ENCODE assay signal across 23 mouse cellular contexts in the genomic region with DNA sequence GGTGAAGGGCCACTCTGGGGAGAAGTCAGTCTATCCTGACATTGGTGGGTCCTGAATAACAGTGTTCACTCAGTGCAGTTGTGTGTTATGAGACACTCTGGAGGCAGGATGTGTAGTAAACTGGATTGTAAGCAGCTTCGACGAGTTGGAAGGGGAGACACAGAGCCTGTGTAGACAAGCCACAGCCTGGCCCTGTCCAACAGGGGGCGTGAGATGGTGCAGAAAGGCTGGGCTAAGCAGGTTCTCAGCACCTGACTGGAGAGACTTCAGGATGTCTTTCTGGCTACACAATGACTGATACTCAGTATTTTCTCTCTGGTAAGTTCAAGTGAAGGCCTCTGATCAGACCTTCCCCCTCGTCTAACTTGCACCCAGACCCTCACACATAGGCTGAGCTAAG. TPM values are rescaled to one million over a fixed set of nuclear protein-coding genes. Genes with fewer than 3 reads are reported as not detected.
DNase-seq lines count a peak whose midpoint lies in the region; ATAC-seq and TF ChIP-seq lines count a peak whose summit lies in the region.
"Had no signal": no experiment of that assay in that cellular context is flagged by ENCODE, and none has a peak within 500 bp of the region (broad histone marks: within the 10 kb centered on the region; RNA-seq: fewer than 3 reads in every experiment).

No protein-coding gene starts in this region.

- no peak overlapping the region for H3K4me3 ChIP-seq in kidney, adult 2 months (ENCODE audit: insufficient read depth, low read depth, low read length)
- no peak overlapping the region for H3K4me3 ChIP-seq in kidney, embryonic 14.5 days (ENCODE audit: low read length)
- H3K4me3 ChIP-seq in lung, embryonic 14.5 days (ENCODE audit: low read depth, low read length), result no peak overlapping the region
- no peak overlapping the region for H3K4me3 ChIP-seq in ES-Bruce4 (ENCODE audit: low read depth, low read length)
- H3K4me3 ChIP-seq in forebrain, postnatal 0 days (ENCODE audit: low read depth, low read length), result no peak overlapping the region
- H3K4me3 ChIP-seq: forebrain, embryonic 13.5 days; heart, embryonic 10.5 days; stomach, embryonic 15.5 days had no signal

- no peaks in the 10 kb centered on the region for H3K36me3 ChIP-seq in kidney, adult 2 months (ENCODE audit: control insufficient read depth, insufficient read depth, low read length)
- H3K36me3 ChIP-seq in kidney, embryonic 14.5 days (ENCODE audit: control insufficient read depth, insufficient read depth, low read length), result no peaks in the 10 kb centered on the region
- no peaks in the 10 kb centered on the region for H3K36me3 ChIP-seq in lung, embryonic 14.5 days (ENCODE audit: insufficient read depth)
- no peaks in the 10 kb centered on the region for H3K36me3 ChIP-seq in ES-Bruce4 (ENCODE audit: control insufficient read depth, insufficient read depth, low read length, poor library complexity, severe bottlenecking)
- no peaks in the 10 kb centered on the region for H3K36me3 ChIP-seq in forebrain, postnatal 0 days (ENCODE audit: insufficient read depth)
- H3K36me3 ChIP-seq: heart, embryonic 10.5 days; stomach, embryonic 15.5 days had no signal

- TF ChIP-seq EP300 in ES-Bruce4 (IDR thresholded peaks at IDR 0.05; ENCODE audit: insufficient read depth, low read depth, low read length), result no peak

- no peaks in the 10 kb centered on the region for H3K4me1 ChIP-seq in kidney, adult 2 months (ENCODE audit: control insufficient read depth, insufficient read depth, low read length)
- peaks cover 7% of the 10 kb centered on the region for H3K4me1 ChIP-seq in kidney, embryonic 14.5 days (ENCODE audit: control insufficient read depth, insufficient read depth, low read length)
- no peaks in the 10 kb centered on the region for H3K4me1 ChIP-seq in lung, embryonic 14.5 days (ENCODE audit: insufficient read depth)
- H3K4me1 ChIP-seq in ES-Bruce4 (ENCODE audit: control insufficient read depth, insufficient read depth, low read length), result no peaks in the 10 kb centered on the region
- H3K4me1 ChIP-seq in forebrain, postnatal 0 days (ENCODE audit: insufficient read depth), result peaks cover 6% of the 10 kb centered on the region
- H3K4me1 ChIP-seq: stomach, embryonic 15.5 days had no signal

- peak; percentile 41; the same call in 1 of the 2 replicates for TF ChIP-seq CTCF in kidney, adult 2 months (conservative IDR thresholded peaks at IDR 0.05; ENCODE audit: insufficient read depth, insufficient read length, low read depth, low read length)
- TF ChIP-seq CTCF in lung, embryonic 14.5 days (IDR thresholded peaks at IDR 0.05; ENCODE audit: low read depth), result peak; percentile 32
- TF ChIP-seq CTCF in ES-Bruce4 (IDR thresholded peaks at IDR 0.05; ENCODE audit: low read depth, low read length), result peak; percentile 70
- TF ChIP-seq CTCF in forebrain, postnatal 0 days (IDR thresholded peaks at IDR 0.05; ENCODE audit: low read depth), result no peak

- no peak overlapping the region for H3K27ac ChIP-seq in kidney, adult 2 months (ENCODE audit: insufficient read depth, low read depth, low read length)
- no peak overlapping the region for H3K27ac ChIP-seq in kidney, embryonic 14.5 days (ENCODE audit: low read depth, low read length)
- H3K27ac ChIP-seq in lung, embryonic 14.5 days (ENCODE audit: low read depth), result no peak overlapping the region
- no peak overlapping the region for H3K27ac ChIP-seq in ES-Bruce4 (ENCODE audit: insufficient read depth, low read length)
- no peak overlapping the region for H3K27ac ChIP-seq in forebrain, postnatal 0 days (ENCODE audit: low read depth, low read length)
- H3K27ac ChIP-seq: forebrain, embryonic 13.5 days; heart, embryonic 10.5 days; stomach, embryonic 15.5 days had no signal

- H3K27me3 ChIP-seq in kidney, adult 2 months (replicated peaks; ENCODE audit: control insufficient read depth, insufficient read depth, low read length), result no peaks in the 10 kb centered on the region
- H3K27me3 ChIP-seq in kidney, embryonic 14.5 days (ENCODE audit: control insufficient read depth, insufficient read depth, low read length), result no peaks in the 10 kb centered on the region
- H3K27me3 ChIP-seq in lung, embryonic 14.5 days (ENCODE audit: insufficient read depth, low read length), result no peaks in the 10 kb centered on the region
- no peaks in the 10 kb centered on the region for H3K27me3 ChIP-seq in ES-Bruce4 (ENCODE audit: control insufficient read depth, insufficient read depth, low read length, poor library complexity, severe bottlenecking)
- no peaks in the 10 kb centered on the region for H3K27me3 ChIP-seq in forebrain, postnatal 0 days (ENCODE audit: insufficient read depth, low read length)
- H3K27me3 ChIP-seq: forebrain, embryonic 13.5 days; stomach, embryonic 15.5 days had no signal

- no peak for TF ChIP-seq POLR2A in kidney, adult 2 months (IDR thresholded peaks at IDR 0.05; ENCODE audit: low read depth, low read length)
- no peak for TF ChIP-seq POLR2A in ES-Bruce4 (IDR thresholded peaks at IDR 0.05; ENCODE audit: insufficient read depth, low read length)

- no peak overlapping the region for H3K9ac ChIP-seq in kidney, embryonic 14.5 days (ENCODE audit: low read depth, low read length)
- no peak overlapping the region for H3K9ac ChIP-seq in lung, embryonic 14.5 days
- no peak overlapping the region for H3K9ac ChIP-seq in ES-Bruce4 (ENCODE audit: low read depth, poor library complexity, severe bottlenecking)
- no peak overlapping the region for H3K9ac ChIP-seq in forebrain, postnatal 0 days
- H3K9ac ChIP-seq: forebrain, embryonic 13.5 days; stomach, embryonic 15.5 days had no signal

- ATAC-seq in kidney, embryonic 14.5 days (ENCODE audit: low FRiP score, low TSS enrichment), result no peak
- ATAC-seq in lung, embryonic 14.5 days (ENCODE audit: insufficient read depth), result no peak
- ATAC-seq in forebrain, postnatal 0 days, result no peak
- ATAC-seq: forebrain, embryonic 13.5 days; hindbrain, embryonic 16.5 days had no signal

- WGBS in kidney, adult 2 months, result 73% methylated on average over 4 of the region's 4 CpGs
- WGBS in kidney, embryonic 14.5 days, result 66% methylated on average over 4 of the region's 4 CpGs
- WGBS in lung, embryonic 14.5 days, result 54% methylated on average over 4 of the region's 4 CpGs
- 67% methylated on average over 4 of the region's 4 CpGs for WGBS in forebrain, postnatal 0 days

- no peaks in the 10 kb centered on the region for H3K9me3 ChIP-seq in kidney, embryonic 14.5 days (ENCODE audit: control insufficient read depth, low read length)
- no peaks in the 10 kb centered on the region for H3K9me3 ChIP-seq in lung, embryonic 14.5 days (ENCODE audit: low read depth, low read length)
- no peaks in the 10 kb centered on the region for H3K9me3 ChIP-seq in ES-Bruce4 (replicated peaks; ENCODE audit: control insufficient read depth, insufficient read depth, low read length, poor library complexity, severe bottlenecking)
- H3K9me3 ChIP-seq in forebrain, postnatal 0 days (ENCODE audit: low read length), result no peaks in the 10 kb centered on the region
- H3K9me3 ChIP-seq: forebrain, embryonic 13.5 days; heart, embryonic 10.5 days; stomach, embryonic 15.5 days had no signal

- no peak overlapping the region for H3K4me2 ChIP-seq in kidney, embryonic 14.5 days (replicated peaks; ENCODE audit: low read depth, low read length)
- no peak overlapping the region for H3K4me2 ChIP-seq in lung, embryonic 14.5 days
- no peak overlapping the region for H3K4me2 ChIP-seq in forebrain, postnatal 0 days (ENCODE audit: low read depth)
- H3K4me2 ChIP-seq: forebrain, embryonic 13.5 days; stomach, embryonic 15.5 days had no signal

- DNase-seq in kidney, adult 2 months, result no peak
- no peak for DNase-seq in lung, embryonic 14.5 days
- no peak for DNase-seq in lung, postnatal 10 days
- DNase-seq in 416B (ENCODE audit: low read depth), result peak; percentile 11
- no peak for DNase-seq in forebrain, postnatal 0 days
- no peak for DNase-seq in heart, adult 18-20 months
- DNase-seq: adrenal gland, adult 8-10 months; cerebellum, adult 8-10 months; embryo, embryonic 11 days; heart, postnatal 14 days; kidney, adult 8-10 months; lung, postnatal 36 days; midbrain, embryonic 14.5 days; right cerebral cortex, adult 18-20 months had no signal

RNA-seq across cellular contexts. Expression of a gene that starts 2.2 kb away (rescaled TPM):
- polyA plus RNA-seq in kidney, adult 2 months (2012; rRNA removed), result 2.5 and 4.3 TPM in 2 replicates
- polyA plus RNA-seq in kidney, embryonic 14.5 days (2014; fragmentation: Nextera tagmentation; extraction: Ambion mirVana), result 4.4 and 5.7 TPM in 2 replicates
- 2.2 and 2.9 TPM in 2 replicates for polyA plus RNA-seq in lung, embryonic 14.5 days (2014; fragmentation: Nextera tagmentation; extraction: Ambion mirVana)
- 27.1 and 27.8 TPM in 2 replicates for polyA plus RNA-seq in ES-Bruce4 (2011; ENCODE audit: insufficient read depth, insufficient read length, low read depth, missing spikeins)
- total RNA-seq in forebrain, postnatal 0 days (2014; rRNA removed), result 12.5 and 20.7 TPM in 2 replicates
- polyA plus RNA-seq in forebrain, postnatal 0 days (2015; fragmentation: Nextera tagmentation; extraction: Ambion mirVana), result 12.5 and 20.0 TPM in 2 replicates
- 1 to 10 TPM; 4.3 to 4.9 TPM for total RNA-seq in heart, adult 18-20 months (2021)

RNA-seq across cellular contexts. Expression of a gene that starts 14.1 kb away (rescaled TPM):
- polyA plus RNA-seq in kidney, adult 2 months (2012; rRNA removed), result 24.5 and 28.1 TPM in 2 replicates
- 18.6 and 22.6 TPM in 2 replicates for polyA plus RNA-seq in kidney, embryonic 14.5 days (2014; fragmentation: Nextera tagmentation; extraction: Ambion mirVana)
- polyA plus RNA-seq in lung, embryonic 14.5 days (2014; fragmentation: Nextera tagmentation; extraction: Ambion mirVana), result 12.3 and 13.9 TPM in 2 replicates
- polyA plus RNA-seq in ES-Bruce4 (2011; ENCODE audit: insufficient read depth, insufficient read length, low read depth, missing spikeins), result 4.4 and 4.6 TPM in 2 replicates
- total RNA-seq in forebrain, postnatal 0 days (2014; rRNA removed), result 32.2 and 38.9 TPM in 2 replicates
- 42.4 and 44.8 TPM in 2 replicates for polyA plus RNA-seq in forebrain, postnatal 0 days (2015; fragmentation: Nextera tagmentation; extraction: Ambion mirVana)
- total RNA-seq in heart, adult 18-20 months (2021), result 10 to 100 TPM; 69.7 to 92.0 TPM

RNA-seq across cellular contexts. Expression of a gene that starts 23.4 kb away (rescaled TPM):
- polyA plus RNA-seq in kidney, adult 2 months (2012; rRNA removed), result 0.41 and 0.63 TPM in 2 replicates
- polyA plus RNA-seq in kidney, embryonic 14.5 days (2014; fragmentation: Nextera tagmentation; extraction: Ambion mirVana), result 0.16 TPM in 1 of 2 replicates, not detected in the other
- polyA plus RNA-seq in lung, embryonic 14.5 days (2014; fragmentation: Nextera tagmentation; extraction: Ambion mirVana), result 0.18 and 0.31 TPM in 2 replicates
- polyA plus RNA-seq in ES-Bruce4 (2011; ENCODE audit: insufficient read depth, insufficient read length, low read depth, missing spikeins), result 24.6 and 31.6 TPM in 2 replicates
- total RNA-seq in forebrain, postnatal 0 days (2014; rRNA removed), result not detected in 2 replicates
- polyA plus RNA-seq in forebrain, postnatal 0 days (2015; fragmentation: Nextera tagmentation; extraction: Ambion mirVana), result not detected in 2 replicates
- total RNA-seq in heart, adult 18-20 months (2021), result not detected
- total RNA-seq: gastrocnemius, adult 18-20 months; heart, postnatal 14 days; layer of hippocampus, adult 8-10 months had no signal
- polyA plus RNA-seq: hindbrain, embryonic 16.5 days; limb, embryonic 14.5 days; midbrain, embryonic 14.5 days had no signal

RNA-seq across cellular contexts. Expression of a gene that starts 40.5 kb away (rescaled TPM):
- 190 and 212 TPM in 2 replicates for polyA plus RNA-seq in kidney, adult 2 months (2012; rRNA removed)
- 76.2 and 79.8 TPM in 2 replicates for polyA plus RNA-seq in kidney, embryonic 14.5 days (2014; fragmentation: Nextera tagmentation; extraction: Ambion mirVana)
- 103 and 116 TPM in 2 replicates for polyA plus RNA-seq in lung, embryonic 14.5 days (2014; fragmentation: Nextera tagmentation; extraction: Ambion mirVana)
- polyA plus RNA-seq in ES-Bruce4 (2011; ENCODE audit: insufficient read depth, insufficient read length, low read depth, missing spikeins), result 74.8 and 77.0 TPM in 2 replicates
- 6.5 TPM in 2 replicates for total RNA-seq in forebrain, postnatal 0 days (2014; rRNA removed)
- polyA plus RNA-seq in forebrain, postnatal 0 days (2015; fragmentation: Nextera tagmentation; extraction: Ambion mirVana), result 11.9 and 12.0 TPM in 2 replicates
- total RNA-seq in heart, adult 18-20 months (2021), result 100 to 1,000 TPM; 204 to 244 TPM

RNA-seq across cellular contexts. Expression of a gene that starts 50.1 kb away (rescaled TPM):
- polyA plus RNA-seq in kidney, adult 2 months (2012; rRNA removed), result 172 and 198 TPM in 2 replicates
- 174 and 223 TPM in 2 replicates for polyA plus RNA-seq in kidney, embryonic 14.5 days (2014; fragmentation: Nextera tagmentation; extraction: Ambion mirVana)
- 142 and 148 TPM in 2 replicates for polyA plus RNA-seq in lung, embryonic 14.5 days (2014; fragmentation: Nextera tagmentation; extraction: Ambion mirVana)
- polyA plus RNA-seq in ES-Bruce4 (2011; ENCODE audit: insufficient read depth, insufficient read length, low read depth, missing spikeins), result 21.3 and 22.2 TPM in 2 replicates
- 141 and 164 TPM in 2 replicates for total RNA-seq in forebrain, postnatal 0 days (2014; rRNA removed)
- 250 and 273 TPM in 2 replicates for polyA plus RNA-seq in forebrain, postnatal 0 days (2015; fragmentation: Nextera tagmentation; extraction: Ambion mirVana)
- total RNA-seq in heart, adult 18-20 months (2021), result 10 to 100 TPM; 51.3 to 56.7 TPM

Comparison
In these comparisons a context has a peak if more than half of its experiments do, and no peak if none do; other contexts are left out.
1. RNA of a gene that starts 23.4 kb away (polyA plus RNA-seq): 24.6 to 31.6 TPM in ES-Bruce4; 0.41 to 0.63 TPM in kidney, adult 2 months, 0.18 to 0.31 TPM in lung, embryonic 14.5 days, 0.16 TPM in kidney, embryonic 14.5 days and not detected in forebrain, postnatal 0 days; every median in the first group is over 10 times any median in the second.